Mouse (Mus musculus): ENCODE measurements around the gene Sgk1. TPM values are rescaled to one million over a fixed set of nuclear protein-coding genes. Genes with fewer than 3 reads are reported as not detected.
A peak's percentile ranks its signal among the peaks of the same experiment; 100 is the strongest.

Sgk1 gene
- polyA plus RNA-seq, 1 experiment from 2014 or later: 71.0 TPM

- H3K27me3 ChIP-seq (ENCODE audit: control insufficient read depth, insufficient read depth, low read depth, low read length): no peaks in the 10 kb centered on the region
- no peak overlapping the region for H3K4me3 ChIP-seq (ENCODE audit: low read length)
- no peak for ATAC-seq (ENCODE audit: low read depth)
- no peaks in the 10 kb centered on the region for H3K9me3 ChIP-seq (ENCODE audit: control insufficient read depth, low read length)
- H3K4me1 ChIP-seq (replicated peaks; ENCODE audit: control insufficient read depth, insufficient read depth, low read length): peaks cover 8% of the 10 kb centered on the region; the same call in 1 of the 2 replicates
- no peaks in the 10 kb centered on the region for H3K36me3 ChIP-seq (ENCODE audit: control insufficient read depth, insufficient read depth, low read length)
- H3K4me2 ChIP-seq (ENCODE audit: low read depth, low read length): no peak overlapping the region
- no peak overlapping the region for H3K9ac ChIP-seq (ENCODE audit: low read length)
- 82% methylated on average over 7 of the region's 7 CpGs for WGBS
- no peak overlapping the region for H3K27ac ChIP-seq (ENCODE audit: low read length)
Measured at GRCm38 (mm10) chr10:21855338-21855737, 26.6 kb upstream of the Sgk1 start.

GRCm38 (mm10) chr10:21857676-21858075, 24.3 kb upstream of the Sgk1 start:
- H3K4me1 ChIP-seq (replicated peaks; ENCODE audit: control insufficient read depth, insufficient read depth, low read length): peaks cover 5% of the 10 kb centered on the region; the same call in 1 of the 2 replicates
- no peak overlapping the region for H3K4me3 ChIP-seq (ENCODE audit: low read length)
- no peaks in the 10 kb centered on the region for H3K9me3 ChIP-seq (ENCODE audit: control insufficient read depth, low read length)
- ATAC-seq (ENCODE audit: low read depth): peak; percentile 76
- WGBS: 62% methylated on average over 10 of the region's 10 CpGs
- H3K27ac ChIP-seq (ENCODE audit: low read length): no peak overlapping the region
- H3K4me2 ChIP-seq (ENCODE audit: low read depth, low read length): no peak overlapping the region
- no peaks in the 10 kb centered on the region for H3K27me3 ChIP-seq (ENCODE audit: control insufficient read depth, insufficient read depth, low read depth, low read length)
- no peak overlapping the region for H3K9ac ChIP-seq (ENCODE audit: low read length)
- no peaks in the 10 kb centered on the region for H3K36me3 ChIP-seq (ENCODE audit: control insufficient read depth, insufficient read depth, low read length)

- 36% methylated on average over 7 of the region's 7 CpGs for WGBS
- ATAC-seq (ENCODE audit: low read depth): no peak
- Histone ChIP-seq H3K27ac (ENCODE audit: low read length) (no peak overlapping the region), H3K27me3 (ENCODE audit: control insufficient read depth, insufficient read depth, low read depth, low read length) (no peaks in the 10 kb centered on the region), H3K36me3 (ENCODE audit: control insufficient read depth, insufficient read depth, low read length) (no peaks in the 10 kb centered on the region), H3K4me3 (ENCODE audit: low read length) (no peak overlapping the region), H3K4me2 (ENCODE audit: low read depth, low read length) (no peak overlapping the region), H3K4me1 (replicated peaks; ENCODE audit: control insufficient read depth, insufficient read depth, low read length) (peaks cover 5% of the 10 kb centered on the region; the same call in 1 of the 2 replicates), H3K9me3 (ENCODE audit: control insufficient read depth, low read length) (no peaks in the 10 kb centered on the region), H3K9ac (ENCODE audit: low read length) (no peak overlapping the region)
Measured at GRCm38 (mm10) chr10:21858437-21858974, 23.5 kb upstream of the Sgk1 start.

- H3K27me3 ChIP-seq (ENCODE audit: control insufficient read depth, insufficient read depth, low read depth, low read length): no peaks in the 10 kb centered on the region
- 35% methylated on average over 4 of the region's 4 CpGs for WGBS
- ATAC-seq (ENCODE audit: low read depth): no peak
- H3K9me3 ChIP-seq (ENCODE audit: control insufficient read depth, low read length): no peaks in the 10 kb centered on the region
- no peak overlapping the region for H3K9ac ChIP-seq (ENCODE audit: low read length)
- no peaks in the 10 kb centered on the region for H3K36me3 ChIP-seq (ENCODE audit: control insufficient read depth, insufficient read depth, low read length)
- no peak overlapping the region for H3K27ac ChIP-seq (ENCODE audit: low read length)
- H3K4me2 ChIP-seq (ENCODE audit: low read depth, low read length): no peak overlapping the region
- H3K4me1 ChIP-seq (replicated peaks; ENCODE audit: control insufficient read depth, insufficient read depth, low read length): no peaks in the 10 kb centered on the region
- no peak overlapping the region for H3K4me3 ChIP-seq (ENCODE audit: low read length)
Measured at GRCm38 (mm10) chr10:21866504-21866903, 15.5 kb upstream of the Sgk1 start.

- H3K4me3 ChIP-seq (ENCODE audit: low read length): no peak overlapping the region
- no peak overlapping the region for H3K4me2 ChIP-seq (ENCODE audit: low read depth, low read length)
- WGBS: 85% methylated on average over 2 of the region's 2 CpGs
- H3K4me1 ChIP-seq (replicated peaks; ENCODE audit: control insufficient read depth, insufficient read depth, low read length): no peaks in the 10 kb centered on the region
- H3K9ac ChIP-seq (ENCODE audit: low read length): no peak overlapping the region
- no peak for ATAC-seq (ENCODE audit: low read depth)
- H3K27ac ChIP-seq (ENCODE audit: low read length): no peak overlapping the region
- no peaks in the 10 kb centered on the region for H3K9me3 ChIP-seq (ENCODE audit: control insufficient read depth, low read length)
- H3K27me3 ChIP-seq (ENCODE audit: control insufficient read depth, insufficient read depth, low read depth, low read length): no peaks in the 10 kb centered on the region
- H3K36me3 ChIP-seq (ENCODE audit: control insufficient read depth, insufficient read depth, low read length): no peaks in the 10 kb centered on the region
Measured at GRCm38 (mm10) chr10:21868221-21868620, 13.8 kb upstream of the Sgk1 start.

GRCm38 (mm10) chr10:21868623-21869022, 13.4 kb upstream of the Sgk1 start:
- H3K9me3 ChIP-seq (ENCODE audit: control insufficient read depth, low read length): no peaks in the 10 kb centered on the region
- H3K4me1 ChIP-seq (replicated peaks; ENCODE audit: control insufficient read depth, insufficient read depth, low read length): no peaks in the 10 kb centered on the region
- WGBS: 67% methylated on average over 4 of the region's 4 CpGs
- no peak overlapping the region for H3K9ac ChIP-seq (ENCODE audit: low read length)
- H3K27ac ChIP-seq (ENCODE audit: low read length): no peak overlapping the region
- no peak overlapping the region for H3K4me3 ChIP-seq (ENCODE audit: low read length)
- ATAC-seq (ENCODE audit: low read depth): no peak
- no peak overlapping the region for H3K4me2 ChIP-seq (ENCODE audit: low read depth, low read length)
- no peaks in the 10 kb centered on the region for H3K27me3 ChIP-seq (ENCODE audit: control insufficient read depth, insufficient read depth, low read depth, low read length)
- H3K36me3 ChIP-seq (ENCODE audit: control insufficient read depth, insufficient read depth, low read length): no peaks in the 10 kb centered on the region

- 30% methylated on average over 4 of the region's 4 CpGs for WGBS
- H3K9me3 ChIP-seq (ENCODE audit: control insufficient read depth, low read length): no peaks in the 10 kb centered on the region
- peaks cover 10% of the 10 kb centered on the region for H3K4me1 ChIP-seq (replicated peaks; ENCODE audit: control insufficient read depth, insufficient read depth, low read length)
- peak overlapping the region; percentile 44; the same call in 1 of the 2 replicates for H3K9ac ChIP-seq (ENCODE audit: low read length)
- H3K27ac ChIP-seq (ENCODE audit: low read length): no peak overlapping the region
- ATAC-seq (ENCODE audit: low read depth): no peak
- peaks cover 13% of the 10 kb centered on the region for H3K27me3 ChIP-seq (ENCODE audit: control insufficient read depth, insufficient read depth, low read depth, low read length)
- H3K4me3 ChIP-seq (ENCODE audit: low read length): peak overlapping the region; percentile 47
- H3K4me2 ChIP-seq (ENCODE audit: low read depth, low read length): peak overlapping the region; percentile 74
- no peaks in the 10 kb centered on the region for H3K36me3 ChIP-seq (ENCODE audit: control insufficient read depth, insufficient read depth, low read length)
Measured at GRCm38 (mm10) chr10:21881837-21882183, 174 bp upstream of the Sgk1 start.

- H3K4me3 ChIP-seq (ENCODE audit: low read length): no peak overlapping the region
- H3K27me3 ChIP-seq (ENCODE audit: control insufficient read depth, insufficient read depth, low read depth, low read length): peaks cover 13% of the 10 kb centered on the region
- H3K9ac ChIP-seq (ENCODE audit: low read length): no peak overlapping the region
- no peaks in the 10 kb centered on the region for H3K9me3 ChIP-seq (ENCODE audit: control insufficient read depth, low read length)
- no peaks in the 10 kb centered on the region for H3K36me3 ChIP-seq (ENCODE audit: control insufficient read depth, insufficient read depth, low read length)
- no peak overlapping the region for H3K27ac ChIP-seq (ENCODE audit: low read length)
- no peak overlapping the region for H3K4me2 ChIP-seq (ENCODE audit: low read depth, low read length)
- peak; percentile 47 for ATAC-seq (ENCODE audit: low read depth)
- H3K4me1 ChIP-seq (replicated peaks; ENCODE audit: control insufficient read depth, insufficient read depth, low read length): peaks cover 10% of the 10 kb centered on the region
- 9% methylated on average over 12 of the region's 12 CpGs for WGBS
Measured at GRCm38 (mm10) chr10:21883587-21883986, 1.6 kb downstream of the Sgk1 start.

- Histone ChIP-seq H3K27ac (ENCODE audit: low read length) (no peak overlapping the region), H3K9me3 (ENCODE audit: control insufficient read depth, low read length) (no peaks in the 10 kb centered on the region), H3K9ac (ENCODE audit: low read length) (no peak overlapping the region), H3K36me3 (ENCODE audit: control insufficient read depth, insufficient read depth, low read length) (no peaks in the 10 kb centered on the region), H3K4me1 (replicated peaks; ENCODE audit: control insufficient read depth, insufficient read depth, low read length) (peaks cover 10% of the 10 kb centered on the region), H3K27me3 (ENCODE audit: control insufficient read depth, insufficient read depth, low read depth, low read length) (peaks cover 13% of the 10 kb centered on the region), H3K4me2 (ENCODE audit: low read depth, low read length) (no peak overlapping the region), H3K4me3 (ENCODE audit: low read length) (no peak overlapping the region)
- 58% methylated on average over 3 of the region's 3 CpGs for WGBS
- ATAC-seq (ENCODE audit: low read depth): no peak
Measured at GRCm38 (mm10) chr10:21884534-21884933, 2.5 kb downstream of the Sgk1 start.
